Mouse (Mus musculus): Measurements from ENCODE around the gene Mymx. TPM values are rescaled to one million over a fixed set of nuclear protein-coding genes. Genes with fewer than 3 reads are reported as not detected.
A peak's percentile ranks its signal among the peaks of the same experiment; 100 is the strongest.

Mymx gene
- polyA plus RNA-seq, 3 experiments from 2014 or later = not detected

DNA sequence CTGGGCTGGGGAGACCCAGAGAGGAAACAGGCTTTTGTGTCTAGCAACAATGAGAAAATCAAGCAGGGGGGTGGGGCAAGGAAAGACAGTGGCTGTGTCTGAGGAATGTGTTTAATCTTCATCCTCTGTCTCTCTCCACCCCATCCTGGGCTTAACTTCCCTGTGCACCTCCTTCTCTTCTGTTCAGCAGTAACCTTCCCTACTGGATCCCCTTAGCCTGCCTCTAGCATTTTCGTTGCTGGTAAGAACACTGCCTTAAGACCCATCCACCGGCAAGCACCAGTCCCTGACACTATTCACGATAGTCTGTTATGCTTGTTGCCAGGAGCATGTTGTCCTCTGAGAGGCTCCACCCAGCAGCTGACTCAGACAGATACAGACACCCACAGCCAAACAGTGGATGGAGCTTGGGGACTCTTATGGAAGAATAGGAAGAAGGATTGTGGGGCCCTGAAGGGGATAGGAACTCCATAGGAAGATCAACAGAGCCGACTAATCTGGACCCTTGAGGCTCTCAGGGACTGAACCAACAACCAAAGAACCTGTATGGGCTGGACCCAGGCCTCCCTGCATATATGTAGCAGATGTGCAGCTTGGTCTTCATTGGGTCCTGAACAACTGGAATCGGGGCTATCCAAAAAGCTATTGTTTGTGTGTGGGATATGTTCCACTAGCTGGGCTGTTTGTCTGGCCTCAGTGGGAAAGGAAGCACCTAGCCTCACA lies 8.4 kb upstream of the Mymx start:
- ATAC-seq = no peak

DNA sequence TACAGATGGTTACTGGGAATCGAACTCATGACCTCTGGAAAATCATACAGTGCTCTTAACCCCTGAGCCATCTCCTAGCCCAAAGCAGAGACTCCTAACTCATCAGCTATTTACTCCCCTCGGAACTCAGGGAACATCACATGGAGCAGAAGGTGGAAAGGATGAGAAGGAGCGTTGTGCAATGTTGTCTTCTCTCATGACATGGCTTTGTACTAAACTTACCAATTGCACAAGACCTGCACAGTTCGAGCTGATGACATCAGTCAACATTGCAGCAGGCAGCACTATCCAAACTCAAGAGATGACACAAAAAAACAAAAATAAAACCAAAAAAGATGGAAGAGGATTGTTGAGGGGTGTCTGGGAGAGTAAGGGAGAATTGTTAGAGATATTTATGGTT lies 6.5 kb upstream of the Mymx start:
- ATAC-seq = no peak

DNA sequence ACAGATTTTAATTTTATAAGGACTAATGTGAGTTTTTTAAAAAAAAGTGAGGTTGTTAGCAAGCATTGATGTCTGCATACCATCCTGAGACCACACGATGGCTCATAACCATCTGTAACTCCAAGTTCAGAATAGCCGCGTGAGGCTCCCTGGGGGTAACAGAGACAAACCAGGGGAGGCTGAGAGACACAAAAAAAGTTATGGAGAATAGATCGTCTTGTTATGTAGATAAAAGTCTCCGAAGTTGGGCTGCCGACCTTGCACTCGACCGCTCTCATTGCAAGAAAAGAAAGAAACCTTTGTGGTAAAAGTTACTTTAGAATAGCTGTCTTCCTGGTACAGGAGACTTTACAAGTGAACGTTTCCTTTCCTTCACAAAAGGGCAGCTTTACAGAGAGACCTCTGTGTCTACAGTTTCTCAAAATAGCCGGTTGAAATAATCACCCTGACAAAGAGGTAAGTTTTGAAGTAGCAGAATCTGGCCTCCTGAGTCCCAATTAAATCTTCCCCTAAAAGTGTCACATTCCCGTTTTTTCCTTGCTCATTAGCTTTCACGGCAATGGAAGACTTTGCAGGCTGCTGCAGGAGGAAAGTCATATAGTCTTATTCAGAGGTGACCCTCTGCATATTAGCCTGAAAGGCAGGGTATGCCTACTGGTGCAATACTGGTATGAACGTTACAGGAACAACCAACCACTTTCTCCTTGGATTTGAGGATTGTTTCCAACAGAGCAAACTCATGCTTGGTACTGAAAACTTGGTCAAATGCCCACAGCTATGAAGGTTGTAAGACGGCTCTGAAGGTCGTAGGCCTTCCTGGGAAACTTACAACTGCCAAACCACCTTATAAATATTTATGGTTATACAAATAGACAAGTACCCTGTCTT lies 5.3 kb upstream of the Mymx start:
- no peak for ATAC-seq

DNA sequence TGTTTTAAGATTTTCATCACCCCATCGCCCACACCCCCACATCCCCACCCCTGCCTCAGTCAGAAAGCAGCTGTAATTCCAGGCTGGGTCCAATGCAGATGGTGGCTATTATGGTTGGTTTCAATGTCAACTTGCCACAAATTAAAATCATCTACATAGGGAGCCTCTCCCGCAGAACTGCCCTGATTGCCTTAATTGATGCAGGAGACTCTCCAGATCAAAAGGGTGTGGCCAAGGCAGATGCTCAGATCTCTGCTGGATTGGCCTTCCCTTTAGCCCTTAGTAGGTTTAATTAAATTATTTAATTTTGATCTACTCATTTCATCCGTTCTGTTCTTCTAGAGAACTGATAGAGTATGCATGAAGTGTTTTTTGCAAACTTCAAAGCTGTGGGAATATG lies 1.1 kb upstream of the Mymx start:
- ATAC-seq = no peak

DNA sequence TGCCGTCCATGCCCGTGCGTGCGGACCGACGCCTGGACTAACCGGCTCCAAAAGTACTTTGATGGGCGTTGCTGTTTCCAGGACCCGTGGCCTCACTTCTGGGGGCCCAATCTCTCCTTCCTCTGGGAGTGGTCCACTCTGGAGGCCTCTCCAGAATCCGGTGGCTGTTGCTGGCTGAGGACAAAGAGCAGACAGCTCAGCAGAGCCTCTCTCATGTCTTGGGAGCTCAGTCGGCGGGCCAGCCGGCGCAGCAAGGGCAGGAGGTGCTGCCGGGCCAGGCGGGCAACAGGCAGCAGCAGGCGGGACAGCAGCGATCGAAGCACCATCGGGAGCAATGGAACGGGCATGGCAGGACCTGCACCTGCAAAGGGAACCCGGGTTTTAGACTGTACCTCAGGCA lies 577 bp downstream of the Mymx start:
- no peak for ATAC-seq

DNA sequence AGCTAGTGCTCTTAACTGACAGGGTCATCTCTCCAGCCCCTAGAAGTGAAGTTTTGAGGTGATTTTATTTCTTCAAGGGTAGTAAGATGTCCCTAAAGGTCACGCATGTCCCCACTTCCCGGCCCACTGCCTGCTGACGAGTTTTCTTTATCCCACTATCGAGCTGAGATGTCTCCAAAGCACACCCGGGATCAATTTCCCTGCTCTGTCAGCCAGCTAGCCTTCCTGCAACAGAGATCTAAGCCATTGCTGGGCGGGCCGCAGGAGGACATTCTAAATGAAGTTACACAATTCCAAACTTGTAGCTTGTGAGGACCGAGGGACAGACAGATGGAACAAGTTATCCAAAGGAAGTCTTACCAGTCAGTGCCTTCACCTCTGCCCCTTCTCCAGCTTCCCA lies 1.6 kb downstream of the Mymx start:
- no peak for ATAC-seq

- ATAC-seq = no peak
Measured at GRCm38 (mm10) chr17:45599446-45600242, 2.3 kb downstream of the Mymx start, which contains the start of gene Slc29a1. Gene Slc29a1 (minus strand): TSS chr17:45599606.

DNA sequence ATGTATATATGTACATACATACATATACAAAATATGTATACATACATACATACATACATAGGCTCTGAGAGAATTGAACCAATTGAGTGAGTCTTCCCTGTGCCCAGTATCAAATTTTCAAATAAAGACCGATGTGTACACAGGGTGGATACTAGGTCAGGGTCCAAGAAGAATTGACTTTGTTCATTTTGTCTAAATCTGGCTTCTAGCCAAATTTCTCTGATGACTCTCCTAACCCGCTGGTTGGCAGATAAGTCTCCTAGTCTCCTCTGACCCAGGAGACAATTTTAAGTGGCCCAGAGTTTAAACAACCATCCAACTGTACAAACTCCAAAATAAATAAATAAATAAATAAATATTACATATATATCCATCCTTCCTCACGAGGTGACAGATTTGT lies 3.0 kb downstream of the Mymx start:
- no peak for ATAC-seq

- ATAC-seq = no peak
Measured at GRCm38 (mm10) chr17:45598376-45598775, 3.5 kb downstream of the Mymx start.

GRCm38 (mm10) chr17:45597787-45598186 lies 4.1 kb downstream of the Mymx start:
- no peak for ATAC-seq

DNA sequence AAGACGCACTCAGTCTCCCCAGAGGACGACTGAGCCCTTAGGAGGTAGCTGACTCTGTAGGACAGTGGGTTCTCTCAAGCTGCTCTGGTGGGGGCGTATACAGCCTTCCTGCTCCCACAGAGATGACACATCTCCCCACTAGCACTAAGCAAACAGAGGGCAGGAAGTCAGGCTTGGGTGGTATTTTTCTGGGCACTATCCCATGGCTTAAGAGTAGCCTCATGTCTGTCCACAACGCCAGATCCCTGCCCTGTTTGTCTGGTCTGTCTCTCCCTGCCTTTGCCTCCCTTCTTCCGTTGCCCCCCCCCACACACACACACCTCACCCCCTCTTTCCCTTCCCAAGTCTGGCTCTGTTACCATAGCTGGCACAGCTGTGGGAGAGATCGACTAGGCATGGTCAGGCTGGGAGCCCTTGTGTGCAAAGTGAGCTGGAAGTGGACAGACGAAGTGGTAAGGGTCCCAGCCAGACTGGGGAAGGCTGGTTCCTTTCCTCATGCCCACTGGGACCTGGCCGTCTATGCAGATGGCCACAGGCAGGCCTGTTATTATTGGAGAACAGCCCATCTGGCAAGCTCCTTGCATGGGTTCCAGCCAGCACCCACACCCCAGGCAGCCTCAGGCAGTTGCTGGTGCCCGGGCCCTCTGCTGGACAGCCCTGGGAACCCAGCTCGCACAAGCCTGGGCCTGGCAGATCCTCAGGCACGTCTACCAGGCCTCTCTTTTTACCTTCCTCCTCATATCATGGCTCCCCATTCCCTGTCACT lies 5.1 kb downstream of the Mymx start:
- no peak for ATAC-seq

DNA sequence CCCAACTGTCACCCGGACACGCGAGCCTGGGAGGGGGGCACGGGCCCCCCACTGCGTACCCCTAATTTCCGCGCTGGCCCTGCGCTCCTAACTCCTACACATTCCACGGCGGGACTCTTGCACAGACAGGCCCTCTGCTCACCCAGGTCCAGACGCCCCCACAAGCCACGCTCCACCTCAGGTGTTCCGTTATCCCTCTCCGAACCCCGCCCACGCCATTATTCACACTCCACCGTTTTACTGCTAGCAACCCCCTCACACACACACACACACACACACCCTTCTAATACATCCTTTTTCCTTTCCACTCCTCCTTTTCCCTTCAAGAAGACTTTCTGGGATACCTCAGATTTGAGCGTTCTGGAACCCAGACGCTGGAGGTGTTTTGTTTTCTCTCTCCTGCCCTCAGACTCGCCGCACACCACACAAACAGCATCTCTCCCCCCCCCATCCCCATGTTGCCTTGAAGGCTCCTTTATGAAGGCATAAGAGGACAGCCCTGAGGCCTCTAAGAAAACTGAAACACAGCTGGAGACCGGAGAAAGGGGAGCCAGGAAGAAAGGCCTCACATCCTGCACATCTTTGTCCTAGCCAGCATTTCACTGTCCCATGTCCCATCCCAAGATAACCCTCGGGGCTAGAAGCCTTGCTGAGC lies 6.0 kb downstream of the Mymx start:
- peak; percentile 26 for ATAC-seq

GRCm38 (mm10) chr17:45594881-45595735 lies 6.8 kb downstream of the Mymx start:
- peak; percentile 84 for ATAC-seq

GRCm38 (mm10) chr17:45594195-45594594 lies 7.7 kb downstream of the Mymx start:
- no peak for ATAC-seq

DNA sequence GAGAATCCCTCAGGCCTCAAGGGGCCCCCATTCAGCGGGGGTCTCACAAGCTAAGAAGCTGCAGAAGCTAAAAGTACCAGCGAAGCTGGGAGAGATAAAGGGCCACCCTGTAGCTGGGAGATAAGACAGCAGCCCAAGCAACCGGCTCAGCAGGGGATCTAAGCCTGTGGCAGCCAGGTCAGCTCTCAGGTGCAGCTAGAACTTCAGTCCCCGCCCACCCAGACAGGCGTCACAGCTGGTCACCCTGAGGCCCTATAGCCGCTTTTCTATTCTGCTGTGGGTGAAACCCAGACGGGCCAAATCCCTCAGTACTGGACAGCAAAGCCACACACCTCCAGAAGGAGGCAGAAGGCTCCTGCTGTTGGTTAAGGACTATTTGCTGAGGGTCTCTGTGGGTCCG lies 8.4 kb downstream of the Mymx start:
- no peak for ATAC-seq

GRCm38 (mm10) chr17:45592606-45593431 lies 9.1 kb downstream of the Mymx start:
- ATAC-seq = no peak

- ATAC-seq = no peak
Measured at GRCm38 (mm10) chr17:45591701-45592605, 9.9 kb downstream of the Mymx start.

DNA sequence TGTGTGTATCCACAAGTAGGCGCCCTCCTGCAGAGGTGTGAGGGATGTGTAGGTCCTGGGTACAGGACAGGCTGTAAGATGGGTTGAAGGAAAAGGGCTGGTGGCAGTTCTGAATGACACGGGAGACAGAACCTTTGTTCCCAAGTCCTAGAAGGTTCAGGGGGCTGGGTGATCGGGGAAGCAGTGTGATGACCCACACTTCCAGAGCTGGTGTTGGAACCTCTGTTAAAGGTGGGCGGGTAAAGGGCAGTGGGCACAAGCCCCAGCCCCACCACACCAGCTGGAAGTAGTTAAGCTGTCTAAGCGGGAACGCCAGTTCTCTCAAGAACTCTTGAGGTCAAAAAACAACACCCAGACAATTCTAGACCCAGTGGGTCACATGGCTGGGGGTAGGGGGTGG lies 11.5 kb downstream of the Mymx start:
- ATAC-seq = no peak

DNA sequence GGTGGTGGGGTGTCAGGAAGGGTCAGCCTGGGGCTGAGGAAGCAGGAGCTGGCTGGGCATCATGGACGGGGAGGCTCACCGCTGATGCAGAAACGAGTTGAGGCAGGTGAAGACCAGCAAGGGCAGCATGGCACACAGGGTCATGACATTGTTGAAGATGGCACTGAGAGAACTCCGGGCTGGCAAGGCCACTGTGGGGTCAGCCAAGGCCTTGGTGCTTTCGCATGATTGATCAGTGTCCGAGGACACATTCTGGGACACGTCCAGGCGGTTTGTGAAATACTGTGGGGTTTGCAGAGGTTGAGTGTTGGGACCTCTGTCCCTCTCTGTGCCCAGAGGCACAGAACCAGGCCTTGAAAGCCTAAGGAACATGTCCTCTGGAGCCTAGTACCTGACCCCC lies 12.1 kb downstream of the Mymx start:
- no peak for ATAC-seq

Data from inflammation-experienced regulatory T-cells, adult 6 months (primary cell).